Mouse (Mus musculus) lung, embryonic 14.5 days (tissue): ENCODE measurements around the gene Sephs2. TPM values are rescaled to one million over a fixed set of nuclear protein-coding genes. Genes with fewer than 3 reads are reported as not detected.

Experiments
- ATAC-seq: fragments of 200-750 bp; cut with Nextera tagmentation; 2 replicates; pipeline ENCODE4 v1.8.0; 2017; ENCODE audit warnings: mild to moderate bottlenecking, moderate TSS enrichment, moderate library complexity; ENCODE audit not compliant: insufficient read depth
- DNase-seq: peaks from one replicate; pipeline ENCODE4 v3.0.0-alpha.2; 2015
- H3K27ac ChIP-seq: fragments of 300-500 bp; sonication (generic); 2 replicates; pipeline ENCODE4 v1.5.1; 2014; ENCODE audit warnings: low read depth, mild to moderate bottlenecking, moderate library complexity
- H3K27me3 ChIP-seq: fragments of 300-500 bp; sonication (generic); 2 replicates; pipeline ENCODE4 v1.6.1; 2014; ENCODE audit warnings: low read length, control low read depth; ENCODE audit not compliant: insufficient read depth
- H3K36me3 ChIP-seq: fragments of 300-500 bp; sonication (generic); 2 replicates; pipeline ENCODE4 v1.6.1; 2014; ENCODE audit warnings: control low read depth; ENCODE audit not compliant: insufficient read depth
- H3K4me1 ChIP-seq: fragments of 300-500 bp; sonication (generic); 2 replicates; pipeline ENCODE4 v1.6.1; 2014; ENCODE audit warnings: antibody characterized with exemption, control low read depth; ENCODE audit not compliant: insufficient read depth
- H3K4me2 ChIP-seq: fragments of 300-500 bp; sonication (generic); 2 replicates; pipeline ENCODE4 v1.6.1; 2014; ENCODE audit warnings: mild to moderate bottlenecking
- H3K4me3 ChIP-seq: fragments of 300-500 bp; sonication (generic); 2 replicates; pipeline ENCODE4 v1.5.1; 2014; ENCODE audit warnings: low read depth, low read length
- H3K9ac ChIP-seq: fragments of 300-500 bp; sonication (generic); 2 replicates; pipeline ENCODE4 v1.6.1; 2014
- H3K9me3 ChIP-seq: fragments of 300-500 bp; sonication (generic); 2 replicates; pipeline ENCODE4 v1.6.1; 2016; ENCODE audit warnings: low read depth, low read length, control low read depth
- CTCF ChIP-seq: IDR thresholded peaks from 2 replicates; pipeline ENCODE4 v1.5.1; 2016; ENCODE audit warnings: antibody characterized with exemption, low read depth
- WGBS: fragments of 180-500 bp; shearing (Covaris S2); extraction: QIAGEN DNeasy Blood & Tissue Kit; methylation state at CpG from one replicate; pipeline ENCODE4 v1.1.7; 2014; 5-methylcytosine and 5-hydroxymethylcytosine counted together
- polyA plus RNA-seq: library from polyadenylated mRNA; unstranded; fragments of >200 nt; fragmentation: Nextera tagmentation; extraction: Ambion mirVana; gene quantifications from 2 replicates; pipeline ENCODE4 v1.2.1, GENCODE M21; 2014

Sephs2 gene
- 85.3 and 90.4 TPM in 2 replicates for polyA plus RNA-seq

DNA sequence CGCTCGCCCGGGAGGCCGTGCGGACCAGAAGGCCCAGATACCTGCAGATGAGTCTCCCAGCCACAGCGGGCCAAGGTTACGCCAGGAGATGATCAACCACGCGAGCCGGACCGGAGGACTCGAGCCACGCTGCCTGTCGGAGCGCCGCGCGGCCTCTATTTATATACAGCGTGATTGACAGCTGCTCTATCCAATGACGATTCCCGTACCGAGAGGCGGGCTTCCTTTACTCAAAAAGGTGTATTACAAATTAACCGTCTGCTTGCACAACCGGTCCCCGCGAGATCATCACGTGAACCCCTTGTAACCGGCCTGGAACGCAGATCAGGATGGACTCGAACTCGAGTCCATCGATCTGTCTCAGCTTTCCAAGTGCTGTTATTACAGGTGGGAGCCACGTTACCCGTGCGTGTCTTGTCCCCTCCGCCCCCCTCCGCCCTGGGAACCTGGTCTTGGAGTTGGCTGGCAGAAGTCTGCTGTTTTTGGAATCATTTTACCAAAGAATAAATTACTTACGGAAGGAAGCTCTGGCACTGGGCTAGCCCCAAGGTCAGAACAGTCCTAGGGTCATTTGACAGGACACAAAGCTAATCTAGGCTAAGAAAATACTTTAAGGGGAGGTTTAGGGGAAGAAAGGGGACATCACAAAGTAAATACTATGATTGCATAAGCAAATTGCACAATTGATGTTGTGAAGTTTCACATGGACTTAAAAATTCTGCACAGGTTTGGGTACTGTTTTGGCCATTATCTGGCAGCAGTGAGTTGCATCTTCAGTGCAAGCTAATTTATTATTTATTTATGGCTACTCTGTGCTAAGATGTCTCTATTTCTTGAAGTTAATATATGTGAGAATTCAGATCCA, at the start of gene Sephs2:
TSS of gene Sephs2 (minus strand) at position 131 of the 865 bp plus-strand sequence.
- H3K27ac ChIP-seq = peak within 1 kb of the TSS; percentile 88
- H3K4me2 ChIP-seq = peak within 1 kb of the TSS; percentile 92
- 0 out of 2 replicates have a peak, but pooled peaks cover 3% of the 10 kb centered on the region for H3K4me1 ChIP-seq
- TF ChIP-seq CTCF = no peak
- ATAC-seq (peak; percentile 92), DNase-seq (peak; percentile 99)
- peaks cover 21% of the 10 kb centered on the region; the same call in 1 of the 2 replicates for H3K36me3 ChIP-seq
- H3K9ac ChIP-seq = peak within 1 kb of the TSS; percentile 93
- H3K27me3 ChIP-seq = no peaks in the 10 kb centered on the region
- peak within 1 kb of the TSS; percentile 90 for H3K4me3 ChIP-seq
- H3K9me3 ChIP-seq = no peaks in the 10 kb centered on the region
- WGBS = 2% methylated on average over 39 of the region's 39 CpGs

DNA sequence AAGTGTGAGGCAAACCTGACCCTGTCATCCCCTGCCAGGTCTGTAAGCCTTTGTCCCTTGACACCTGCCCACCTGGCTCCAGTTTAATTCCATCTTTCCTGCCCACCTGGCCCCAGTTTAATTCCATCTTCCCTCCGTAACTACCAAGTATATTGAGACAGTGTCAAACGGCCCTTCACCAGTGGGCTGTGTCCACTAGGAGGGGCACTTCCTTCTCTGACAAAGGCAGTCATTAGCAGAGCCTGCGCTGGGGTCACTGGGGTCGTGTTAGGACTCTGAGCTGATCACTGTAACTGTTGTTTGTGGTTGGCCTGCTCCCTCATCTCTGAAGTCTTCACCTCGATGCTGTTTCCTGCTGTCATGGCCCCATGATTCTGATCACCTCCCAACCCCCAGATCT, 48.2 kb upstream of the Sephs2 start:
- TF ChIP-seq CTCF = peak; percentile 34
- no peak overlapping the region for H3K4me3 ChIP-seq
- no peak for ATAC-seq
- no peak overlapping the region for H3K27ac ChIP-seq
- no peak overlapping the region for H3K4me2 ChIP-seq
- no peaks in the 10 kb centered on the region for H3K27me3 ChIP-seq
- 35% methylated on average over 5 of the region's 5 CpGs for WGBS
- no peaks in the 10 kb centered on the region for H3K9me3 ChIP-seq
- H3K4me1 ChIP-seq = no peaks in the 10 kb centered on the region
- peak; percentile 33 for DNase-seq
- H3K9ac ChIP-seq = no peak overlapping the region
- H3K36me3 ChIP-seq = no peaks in the 10 kb centered on the region

DNA sequence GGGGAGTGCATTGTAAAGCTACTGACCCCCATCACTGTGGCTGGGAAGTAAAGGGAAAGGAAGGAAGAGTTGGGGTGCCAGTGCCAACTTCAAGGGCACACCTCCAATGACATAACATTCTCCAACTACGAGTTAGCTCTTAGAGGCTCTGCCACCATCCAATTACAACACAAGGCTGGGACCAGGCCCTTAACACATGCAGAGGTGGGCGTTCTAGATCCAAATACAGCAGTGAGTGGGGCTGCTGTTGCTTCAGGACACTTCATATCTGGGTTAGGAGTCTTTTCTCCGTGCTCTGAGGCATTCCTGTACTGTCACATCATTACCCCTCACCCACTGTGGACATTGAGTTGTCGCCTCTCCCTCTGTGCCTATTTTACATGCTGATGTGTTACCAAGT, 47.3 kb upstream of the Sephs2 start:
- no peaks in the 10 kb centered on the region for H3K27me3 ChIP-seq
- no peaks in the 10 kb centered on the region for H3K9me3 ChIP-seq
- no peak for ATAC-seq
- no peaks in the 10 kb centered on the region for H3K36me3 ChIP-seq
- no peaks in the 10 kb centered on the region for H3K4me1 ChIP-seq
- no peak overlapping the region for H3K27ac ChIP-seq
- no peak overlapping the region for H3K4me2 ChIP-seq
- no peak for TF ChIP-seq CTCF
- 59% methylated on average over 4 of the region's 4 CpGs for WGBS
- no peak overlapping the region for H3K4me3 ChIP-seq
- DNase-seq = no peak
- H3K9ac ChIP-seq = no peak overlapping the region

- H3K27ac ChIP-seq = no peak overlapping the region
- no peak overlapping the region for H3K9ac ChIP-seq
- no peak for TF ChIP-seq CTCF
- H3K27me3 ChIP-seq = no peaks in the 10 kb centered on the region
- H3K9me3 ChIP-seq = no peaks in the 10 kb centered on the region
- no peak for DNase-seq
- H3K4me2 ChIP-seq = no peak overlapping the region
- no peak overlapping the region for H3K4me3 ChIP-seq
- ATAC-seq = no peak
- H3K36me3 ChIP-seq = no peaks in the 10 kb centered on the region
- 24% methylated on average over 8 of the region's 8 CpGs for WGBS
- H3K4me1 ChIP-seq = no peaks in the 10 kb centered on the region
Measured at GRCm38 (mm10) chr7:127313912-127314311, 40.1 kb upstream of the Sephs2 start.

DNA sequence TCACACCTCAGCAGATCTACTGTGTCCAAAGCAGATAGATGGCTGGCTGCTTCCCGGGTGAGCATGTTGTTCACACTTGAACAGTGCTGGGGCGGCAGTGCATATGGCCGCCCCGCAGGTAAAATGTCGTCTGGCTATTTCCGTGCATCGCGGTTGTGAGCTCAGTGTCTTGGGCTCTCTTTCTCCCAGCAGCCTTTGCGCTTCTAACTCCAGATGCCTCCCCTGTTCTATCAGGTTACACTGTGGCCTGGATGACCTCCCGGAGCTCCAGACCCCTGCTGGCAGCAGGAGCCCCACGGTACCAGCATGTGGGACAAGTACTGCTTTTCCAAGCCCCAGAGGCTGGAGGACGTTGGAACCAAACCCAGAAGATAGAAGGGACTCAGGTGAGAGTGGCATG, 36.1 kb upstream of the Sephs2 start:
- Histone ChIP-seq H3K4me3 (no peak overlapping the region), H3K27ac (no peak overlapping the region), H3K4me1 (no peaks in the 10 kb centered on the region), H3K36me3 (no peaks in the 10 kb centered on the region), H3K4me2 (no peak overlapping the region), H3K27me3 (no peaks in the 10 kb centered on the region), H3K9ac (no peak overlapping the region), H3K9me3 (no peaks in the 10 kb centered on the region)
- ATAC-seq (no peak), DNase-seq (no peak)
- 59% methylated on average over 12 of the region's 12 CpGs for WGBS
- no peak for TF ChIP-seq CTCF

DNA sequence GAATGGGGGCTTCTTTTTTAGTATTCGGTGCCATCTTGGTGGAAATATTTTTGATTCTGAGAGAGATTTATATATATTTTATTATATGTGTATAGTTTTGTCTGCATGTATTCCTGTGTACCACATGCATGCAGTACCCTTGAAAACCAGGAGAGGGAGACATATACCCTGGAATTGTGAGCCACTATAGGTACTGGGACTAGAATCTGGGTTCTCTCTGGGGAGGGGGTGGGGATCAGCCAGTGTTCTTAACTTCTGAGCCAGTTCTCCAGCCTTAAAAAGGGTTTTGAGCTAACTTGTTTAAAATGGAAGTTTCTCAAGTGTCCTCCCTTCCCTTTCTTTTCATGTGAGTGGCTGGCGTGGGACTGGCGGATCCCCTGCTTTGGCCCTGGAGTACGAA, 35.0 kb upstream of the Sephs2 start:
- ATAC-seq = no peak; the same call in 1 of the 2 replicates
- TF ChIP-seq CTCF = peak; percentile 86
- H3K4me2 ChIP-seq = no peak overlapping the region

DNA sequence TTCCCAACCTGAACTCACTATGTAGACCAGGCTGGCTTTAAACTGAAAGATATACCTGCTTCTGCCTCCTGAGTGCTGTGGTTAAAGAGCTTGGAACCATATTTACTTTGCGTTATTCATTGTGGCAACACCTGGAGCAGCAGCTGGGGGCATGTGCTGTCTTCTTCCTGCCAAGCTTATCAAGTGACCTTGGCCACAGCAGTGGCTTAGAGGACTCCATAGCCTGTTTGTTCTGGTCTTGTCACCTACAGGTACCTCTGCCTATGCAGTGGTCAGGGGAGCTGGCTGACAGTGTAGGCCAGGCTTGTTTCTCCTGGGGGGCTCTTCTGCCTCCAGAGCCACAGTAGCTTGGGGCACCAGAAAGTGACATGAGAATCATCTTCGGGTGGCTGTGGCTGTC, 34.6 kb upstream of the Sephs2 start:
- no peaks in the 10 kb centered on the region for H3K27me3 ChIP-seq
- H3K27ac ChIP-seq = no peak overlapping the region
- H3K36me3 ChIP-seq = no peaks in the 10 kb centered on the region
- 74% methylated on average over 2 of the region's 2 CpGs for WGBS
- H3K4me2 ChIP-seq = no peak overlapping the region
- no peak overlapping the region for H3K9ac ChIP-seq
- no peaks in the 10 kb centered on the region for H3K4me1 ChIP-seq
- no peak for TF ChIP-seq CTCF
- no peak overlapping the region for H3K4me3 ChIP-seq
- no peaks in the 10 kb centered on the region for H3K9me3 ChIP-seq
- DNase-seq (no peak), ATAC-seq (no peak)

More for the DNA sequence above, 35.0 kb upstream of the Sephs2 start:
- 63% methylated on average over 4 of the region's 4 CpGs for WGBS
- H3K9me3 ChIP-seq = no peaks in the 10 kb centered on the region
- no peak overlapping the region for H3K27ac ChIP-seq
- no peak overlapping the region for H3K9ac ChIP-seq
- H3K4me3 ChIP-seq = no peak overlapping the region
- DNase-seq = peak; percentile 87
- H3K27me3 ChIP-seq = no peaks in the 10 kb centered on the region
- H3K4me1 ChIP-seq = no peaks in the 10 kb centered on the region
- no peaks in the 10 kb centered on the region for H3K36me3 ChIP-seq
